Mouse (Mus musculus): ENCODE data around the gene Ppp1r13l. TPM values are rescaled to one million over a fixed set of nuclear protein-coding genes. Genes with fewer than 3 reads are reported as not detected.

Gene Ppp1r13l
- 1 to 10 TPM; 3.4 to 4.5 TPM for total RNA-seq (2021)
- long read RNA-seq, partial matches to known transcripts, result 4 of 4 reads
- long read RNA-seq, other reads (novel, unspliced or antisense), result 0 of 4 reads

- DNase-seq (ENCODE audit: low spot score in 2 of 2), result peak; percentile 86 to 91
These were observed at the start of gene Ppp1r13l, which contains the start of gene Cd3eap for GRCm38 (mm10) chr7:19359299-19359891. Ppp1r13l (plus strand) TSS chr7:19359749. Cd3eap (minus strand) TSS chr7:19359483.

- DNase-seq (ENCODE audit: low spot score in 2 of 2), result peak; percentile 92 to 95
These were observed 49.5 kb upstream of the Ppp1r13l start, which contains the start of gene Fosb for GRCm38 (mm10) chr7:19309884-19310641. Fosb (minus strand) TSS chr7:19310051.

- DNase-seq (ENCODE audit: low spot score in 2 of 2), result no peak
These were observed 47.6 kb upstream of the Ppp1r13l start for GRCm38 (mm10) chr7:19311991-19312390.

GRCm38 (mm10) chr7:19314033-19314432 is 45.5 kb upstream of the Ppp1r13l start:
- no peak for DNase-seq (ENCODE audit: low spot score in 2 of 2)

DNA sequence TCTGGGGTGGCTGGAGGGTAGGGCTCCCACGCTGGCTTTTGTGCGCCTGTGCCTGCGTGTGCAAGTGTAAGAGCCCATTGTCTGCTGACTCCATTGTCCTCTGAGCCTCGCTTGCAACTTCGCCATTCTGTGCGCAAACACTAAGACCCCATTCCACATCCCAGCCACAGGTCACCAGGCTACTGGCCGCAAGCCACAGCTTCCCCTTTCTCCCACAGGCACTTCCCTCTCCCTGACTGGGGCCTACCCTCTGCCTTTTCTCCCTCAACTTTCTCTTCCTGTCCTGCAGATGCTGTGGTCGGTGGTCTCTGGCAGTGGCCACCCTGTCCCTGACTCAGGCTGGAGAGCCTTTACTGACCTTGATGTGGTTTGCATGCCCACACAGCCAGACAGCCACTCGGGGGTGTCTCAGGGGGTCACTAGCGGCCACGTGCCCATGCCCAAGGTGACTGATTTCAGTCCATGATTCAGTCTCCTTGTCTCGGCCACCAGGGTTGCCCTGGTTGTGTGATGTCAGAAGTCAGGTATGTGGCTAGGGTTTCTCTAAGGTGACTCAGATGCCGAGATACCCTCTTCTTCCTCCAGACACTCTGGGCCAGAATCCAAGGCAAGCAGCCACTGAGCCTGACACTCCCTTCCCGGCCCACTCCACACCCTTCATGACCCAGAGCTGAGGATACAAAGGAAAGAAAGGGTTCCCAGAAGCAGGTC is 42.9 kb upstream of the Ppp1r13l start:
- DNase-seq (ENCODE audit: low spot score in 2 of 2), result peak in 1 of 2 experiments; percentile 38

DNA sequence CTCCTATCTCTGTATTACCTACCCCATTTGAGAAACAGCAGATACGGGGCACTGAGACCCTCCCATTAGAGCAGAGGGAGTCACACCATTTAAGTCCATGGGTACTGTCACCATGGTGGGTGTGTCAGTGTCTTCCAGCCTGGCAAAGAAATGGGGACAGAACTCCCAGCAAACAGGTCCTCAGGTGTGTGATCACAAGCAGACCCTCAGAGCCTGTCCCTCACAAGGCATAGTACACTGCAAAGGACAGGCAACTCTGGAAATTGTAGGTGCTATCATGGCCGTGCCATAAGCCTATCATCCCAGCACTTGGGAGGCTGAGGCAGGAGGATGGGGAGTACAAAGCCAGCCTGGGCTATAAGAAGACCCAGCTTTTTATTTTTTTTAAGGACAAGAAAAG is 41.3 kb upstream of the Ppp1r13l start:
- no peak for DNase-seq (ENCODE audit: low spot score in 2 of 2)

- no peak for DNase-seq (ENCODE audit: low spot score in 2 of 2)
These were observed 40.9 kb upstream of the Ppp1r13l start for GRCm38 (mm10) chr7:19318676-19319075.

GRCm38 (mm10) chr7:19319458-19319857 is 40.1 kb upstream of the Ppp1r13l start:
- DNase-seq (ENCODE audit: low spot score in 2 of 2), result peak in 1 of 2 experiments; percentile 39

GRCm38 (mm10) chr7:19319906-19320305 is 39.6 kb upstream of the Ppp1r13l start:
- peak; percentile 92 to 94 for DNase-seq (ENCODE audit: low spot score in 2 of 2)

- no peak for DNase-seq (ENCODE audit: low spot score in 2 of 2)
These were observed 38.9 kb upstream of the Ppp1r13l start for GRCm38 (mm10) chr7:19320637-19321036.

GRCm38 (mm10) chr7:19321464-19321863 is 38.1 kb upstream of the Ppp1r13l start:
- no peak for DNase-seq (ENCODE audit: low spot score in 2 of 2)

DNA sequence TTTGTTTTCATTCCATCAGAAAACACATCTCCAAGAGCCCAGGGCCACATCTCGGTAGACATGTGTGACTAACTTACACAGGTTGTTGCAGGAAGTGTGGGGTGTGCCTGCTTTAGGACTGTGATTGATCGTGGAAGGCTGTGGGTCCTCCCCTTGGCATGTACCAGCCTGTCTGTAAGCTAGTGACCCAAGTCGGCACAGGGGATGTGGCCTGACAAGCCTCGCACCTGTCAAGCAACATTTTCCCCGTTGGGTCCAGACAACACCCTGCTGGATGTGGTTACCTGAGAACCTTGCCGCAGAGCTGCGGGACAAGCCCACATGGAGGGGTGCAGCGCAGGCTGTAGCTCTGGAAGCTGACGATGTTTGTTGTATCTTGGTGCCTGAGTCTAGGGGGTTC is 37.1 kb upstream of the Ppp1r13l start:
- no peak for DNase-seq (ENCODE audit: low spot score in 2 of 2)

DNA sequence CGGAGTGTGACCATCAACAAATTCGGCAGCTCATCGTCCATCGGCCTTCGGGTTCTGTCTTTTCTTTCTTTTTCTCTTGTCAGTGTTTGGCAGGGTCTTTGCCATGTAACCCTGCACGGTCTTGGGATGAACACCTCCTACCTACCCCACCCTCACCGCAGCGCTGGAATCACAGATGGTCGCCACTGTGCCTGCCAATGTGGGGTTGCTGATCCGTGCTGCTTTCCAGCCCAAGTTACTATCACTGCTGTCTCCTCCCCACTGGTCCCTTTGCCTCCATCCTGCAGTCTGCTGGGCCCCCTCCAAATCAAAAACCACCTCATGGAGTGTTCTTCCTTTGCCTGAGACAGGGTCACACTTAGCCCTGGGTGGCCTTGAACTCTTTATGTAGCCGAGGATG is 35.3 kb upstream of the Ppp1r13l start:
- DNase-seq (ENCODE audit: low spot score in 2 of 2), result no peak

- no peak for DNase-seq (ENCODE audit: low spot score in 2 of 2)
These were observed 34.0 kb upstream of the Ppp1r13l start for GRCm38 (mm10) chr7:19325262-19326199.

- peak; percentile 66 to 72 for DNase-seq (ENCODE audit: low spot score in 2 of 2)
These were observed 33.2 kb upstream of the Ppp1r13l start for GRCm38 (mm10) chr7:19326359-19326758.

GRCm38 (mm10) chr7:19327128-19327527 is 32.4 kb upstream of the Ppp1r13l start:
- DNase-seq (ENCODE audit: low spot score in 2 of 2), result peak; percentile 67 to 72

DNA sequence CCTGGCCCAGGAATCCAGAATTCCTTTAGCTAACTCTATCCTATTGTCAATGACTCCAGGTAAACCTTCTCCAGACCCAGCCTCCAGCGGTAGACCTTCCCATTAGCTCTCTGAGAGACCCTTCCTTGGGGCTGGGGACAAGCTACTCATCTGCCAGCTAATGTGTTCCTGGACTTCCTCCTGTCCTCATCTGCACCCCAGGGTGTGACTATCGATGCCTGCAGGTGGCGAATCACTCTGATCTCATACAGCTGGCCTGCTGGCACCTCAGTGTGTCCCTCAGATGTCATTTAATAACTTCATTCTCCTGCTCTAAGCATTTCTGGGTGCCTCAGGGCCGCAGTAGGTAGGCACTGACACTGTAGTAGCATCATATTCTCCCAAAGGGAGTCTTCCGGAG is 31.8 kb upstream of the Ppp1r13l start:
- DNase-seq (ENCODE audit: low spot score in 2 of 2), result no peak

DNA sequence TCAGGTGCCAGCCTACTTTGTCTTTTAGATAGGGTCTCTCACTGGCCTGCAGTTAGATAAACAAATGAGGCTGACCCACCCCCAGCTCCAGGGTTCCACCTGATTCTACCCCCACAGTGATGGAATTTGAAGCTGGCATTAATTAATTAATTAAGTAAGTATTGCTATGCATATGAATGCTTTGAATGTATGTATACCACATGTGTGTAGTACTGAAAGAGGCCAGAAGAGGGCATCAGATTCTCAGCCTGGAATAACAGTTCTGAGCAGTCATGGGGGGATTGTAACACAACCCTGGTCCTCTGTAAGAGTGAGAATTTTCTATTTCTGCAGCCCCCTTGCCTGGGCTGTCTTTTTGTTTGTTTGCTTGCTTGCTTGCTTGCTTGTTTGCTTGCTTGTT is 31.1 kb upstream of the Ppp1r13l start:
- no peak for DNase-seq (ENCODE audit: low spot score in 2 of 2)

DNA sequence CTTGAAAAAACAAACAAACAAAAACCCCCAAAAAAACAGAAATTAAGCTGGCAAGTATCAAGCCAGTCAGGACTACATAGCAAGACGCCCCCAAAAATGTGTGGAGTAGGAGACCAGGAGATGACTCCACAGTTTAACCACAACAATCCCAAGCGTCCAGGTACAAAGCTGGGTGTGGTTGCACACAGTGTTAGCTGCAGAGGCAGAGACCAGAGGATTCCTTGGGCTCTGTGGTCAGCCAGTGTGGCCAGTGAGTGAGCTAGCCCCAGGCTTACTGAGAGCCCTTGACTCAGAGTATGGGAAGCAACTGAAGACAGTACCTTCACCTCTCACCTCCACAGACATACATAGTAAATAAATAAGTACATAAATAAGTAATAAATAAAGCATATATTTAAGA is 27.6 kb upstream of the Ppp1r13l start:
- DNase-seq (ENCODE audit: low spot score in 2 of 2), result no peak

DNA sequence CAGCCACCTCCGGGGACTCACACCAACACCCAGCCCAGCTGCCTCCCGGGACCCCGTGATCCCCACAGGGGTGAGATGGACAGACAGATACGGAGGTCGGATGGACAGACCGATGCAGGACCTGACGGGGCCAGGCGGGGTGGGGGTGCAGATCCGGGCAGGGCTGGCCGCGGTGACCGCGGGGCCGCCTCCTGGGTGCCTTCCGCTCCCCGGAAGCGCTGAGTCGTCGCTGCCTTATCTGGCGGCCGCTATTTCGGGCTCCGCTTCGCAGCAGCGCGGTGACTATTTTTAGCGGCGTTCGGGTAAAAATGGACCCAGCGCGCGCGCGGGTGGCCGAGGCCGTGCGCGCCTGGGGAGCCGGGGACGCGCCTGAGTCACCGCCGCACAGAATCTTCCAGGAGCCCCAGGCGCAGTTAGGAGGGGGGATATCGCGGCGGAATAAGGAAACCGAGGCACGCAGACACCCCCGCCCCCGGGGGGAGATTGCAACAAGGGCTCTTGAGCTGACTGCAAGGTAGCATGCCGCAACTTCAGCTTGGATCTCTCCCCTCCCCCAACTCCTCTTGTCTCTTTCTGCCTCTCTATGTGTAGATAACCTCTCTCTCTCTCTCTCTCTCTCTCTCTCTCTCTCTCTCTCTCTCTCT is 26.7 kb upstream of the Ppp1r13l start:
- DNase-seq (ENCODE audit: low spot score in 2 of 2), result peak; percentile 71 to 81
